ENCODE assay signal across 11 mouse cellular contexts in the genomic region with DNA sequence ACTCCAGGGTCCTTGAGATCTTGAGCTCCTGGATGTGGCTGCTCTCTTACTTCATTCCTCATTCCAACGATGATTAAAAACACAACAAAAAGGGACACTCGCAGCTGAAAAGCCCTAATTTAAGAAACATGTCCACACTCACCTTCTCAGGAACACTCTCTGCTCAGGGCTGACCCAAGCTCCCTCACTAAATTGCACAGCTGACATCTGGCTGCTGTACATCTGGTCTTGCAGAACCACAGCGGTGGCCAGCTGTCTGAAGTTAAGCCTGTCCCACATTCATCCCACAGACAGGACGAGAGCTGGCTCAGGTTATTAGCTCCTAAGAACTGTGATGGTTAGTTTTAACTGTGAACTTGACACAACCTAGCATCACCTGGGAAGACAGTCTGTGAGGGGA. TPM values are rescaled to one million over a fixed set of nuclear protein-coding genes. Genes with fewer than 3 reads are reported as not detected.
DNase-seq lines count a peak whose midpoint lies in the region; ATAC-seq and TF ChIP-seq lines count a peak whose summit lies in the region.
"Had no signal": no experiment of that assay in that cellular context is flagged by ENCODE, and none has a peak within 500 bp of the region (broad histone marks: within the 10 kb centered on the region; RNA-seq: fewer than 3 reads in every experiment).

No protein-coding gene starts in this region.

- no peaks in the 10 kb centered on the region for H3K9me3 ChIP-seq in lung, postnatal 0 days (ENCODE audit: low read length)
- H3K9me3 ChIP-seq in intestine, embryonic 15.5 days = 0 out of 2 replicates have a peak, but pooled peaks cover 1% of the 10 kb centered on the region
- H3K9me3 ChIP-seq: forebrain, embryonic 15.5 days; hindbrain, embryonic 15.5 days had no signal

- TF ChIP-seq CTCF in lung, postnatal 0 days (IDR thresholded peaks at IDR 0.05) = no peak

- intact Hi-C loops in heart, postnatal 14 days (cut with DNase I) = loop anchor here (1.0 to 10.0 kb wide), 3 partner anchors 99 to 357 kb away; no protein-coding TSS in a partner anchor
- intact Hi-C loops in heart, postnatal 25 days (cut with DNase I) = loop anchor here (2.0 to 5.0 kb wide), 2 partner anchors 99 to 184 kb away; no protein-coding TSS in a partner anchor

- WGBS in lung, postnatal 0 days = 67% methylated on average over 4 of the region's 4 CpGs
- 79% methylated on average over 4 of the region's 4 CpGs for WGBS in intestine, embryonic 15.5 days

- H3K4me2 ChIP-seq in lung, postnatal 0 days (replicated peaks; ENCODE audit: low read depth, low read length) = no peak overlapping the region
- H3K4me2 ChIP-seq in intestine, embryonic 15.5 days (replicated peaks) = no peak overlapping the region
- H3K4me2 ChIP-seq: forebrain, embryonic 15.5 days; heart, embryonic 12.5 days; hindbrain, embryonic 15.5 days had no signal

- no peak for TF ChIP-seq EP300 in lung, postnatal 0 days (IDR thresholded peaks at IDR 0.05)

- H3K27me3 ChIP-seq in lung, postnatal 0 days (replicated peaks; ENCODE audit: insufficient read depth, low read length) = no peaks in the 10 kb centered on the region
- H3K27me3 ChIP-seq in intestine, embryonic 15.5 days (replicated peaks) = no peaks in the 10 kb centered on the region
- H3K27me3 ChIP-seq: forebrain, embryonic 15.5 days; heart, embryonic 12.5 days; hindbrain, embryonic 15.5 days had no signal

- H3K9ac ChIP-seq in lung, postnatal 0 days (replicated peaks; ENCODE audit: low read depth) = no peak overlapping the region
- no peak overlapping the region for H3K9ac ChIP-seq in intestine, embryonic 15.5 days
- H3K9ac ChIP-seq: forebrain, embryonic 15.5 days; heart, embryonic 12.5 days; hindbrain, embryonic 15.5 days had no signal

- no peaks in the 10 kb centered on the region for H3K4me1 ChIP-seq in lung, postnatal 0 days (ENCODE audit: insufficient read depth, low read depth, low read length)
- no peaks in the 10 kb centered on the region for H3K4me1 ChIP-seq in intestine, embryonic 15.5 days (replicated peaks)
- H3K4me1 ChIP-seq: forebrain, embryonic 15.5 days; heart, embryonic 12.5 days; hindbrain, embryonic 10.5 days; hindbrain, embryonic 15.5 days had no signal

- H3K36me3 ChIP-seq in lung, postnatal 0 days (ENCODE audit: insufficient read depth, low read length) = peaks cover 16% of the 10 kb centered on the region
- peaks cover 26% of the 10 kb centered on the region for H3K36me3 ChIP-seq in intestine, embryonic 15.5 days

- DNase-seq in heart, postnatal 14 days = peak; percentile 19 to 36
- DNase-seq in heart, postnatal 25 days (ENCODE audit: low spot score) = no peak
- peak; percentile 59 for DNase-seq in lung, postnatal 0 days (ENCODE audit: low spot score)
- peak; percentile 42 for DNase-seq in lung, postnatal 14 days
- no peak for DNase-seq in spleen, postnatal 36 days (ENCODE audit: low spot score in 2 of 2)

- no peak overlapping the region for H3K27ac ChIP-seq in lung, postnatal 0 days (ENCODE audit: low read length)
- H3K27ac ChIP-seq in intestine, embryonic 15.5 days = no peak overlapping the region
- H3K27ac ChIP-seq: forebrain, embryonic 15.5 days; heart, adult 2 months; hindbrain, embryonic 10.5 days; hindbrain, embryonic 15.5 days had no signal

- no peak overlapping the region for H3K4me3 ChIP-seq in lung, postnatal 0 days (ENCODE audit: low read depth, low read length)
- no peak overlapping the region for H3K4me3 ChIP-seq in intestine, embryonic 15.5 days (replicated peaks)
- H3K4me3 ChIP-seq: forebrain, embryonic 15.5 days; heart, adult 2 months; heart, embryonic 12.5 days; hindbrain, embryonic 10.5 days; hindbrain, embryonic 15.5 days had no signal

- ATAC-seq in lung, postnatal 0 days = peak; percentile 81
- ATAC-seq in intestine, embryonic 15.5 days = no peak

RNA-seq across cellular contexts. Expression of gene Scube2, which starts 26.3 kb away (rescaled TPM):
- 10 to 100 TPM; 15.4 to 15.6 TPM for total RNA-seq in heart, postnatal 14 days (2021)
- total RNA-seq in heart, postnatal 25 days (2021) = 10 to 100 TPM; 22.6 to 24.0 TPM
- 14.9 TPM in 2 replicates for polyA plus RNA-seq in lung, postnatal 0 days (2015; fragmentation: Nextera tagmentation; extraction: Ambion mirVana)
- 1.6 and 1.7 TPM in 2 replicates for polyA plus RNA-seq in intestine, embryonic 15.5 days (2015; fragmentation: Nextera tagmentation; extraction: Ambion mirVana)

Comparison
In these comparisons a context has a peak if more than half of its experiments do, and no peak if none do; other contexts are left out.
1. DNase-seq: peak in heart, postnatal 14 days (2 of 2), lung, postnatal 0 days (single experiment) and lung, postnatal 14 days (single experiment); none in heart, postnatal 25 days (single experiment) and spleen, postnatal 36 days (0 of 2).